Mouse (Mus musculus): ENCODE results near the gene Defb26. TPM values are rescaled to one million over a fixed set of nuclear protein-coding genes. Genes with fewer than 3 reads are reported as not detected.

Gene Defb26
- total RNA-seq (2021) = not detected
- long read RNA-seq, experiment 1 = 0 reads
- long read RNA-seq, experiment 2 = 0 reads

- TF ChIP-seq CTCF (IDR thresholded peaks at IDR 0.05) = no peak
- no peak within 1 kb of the TSS for H3K4me3 ChIP-seq
- no peak within 1 kb of the TSS for H3K27ac ChIP-seq
- intact Hi-C loops (cut with DNase I) = no loop called here
- no peak for DNase-seq
Measured at GRCm38 (mm10) chr2:152511592-152511991, at the start of gene Defb26. Gene Defb26, minus strand, starts transcription at chr2:152511692.

GRCm38 (mm10) chr2:152556655-152557054, 45.2 kb upstream of the Defb26 start:
- no peak overlapping the region for H3K27ac ChIP-seq
- no peak for DNase-seq
- H3K4me3 ChIP-seq = no peak overlapping the region
- TF ChIP-seq CTCF (IDR thresholded peaks at IDR 0.05) = no peak
- intact Hi-C loops (cut with DNase I) = no loop called here

- no peak overlapping the region for H3K4me3 ChIP-seq
- H3K27ac ChIP-seq = no peak overlapping the region
- peak; percentile 47 for DNase-seq
- intact Hi-C loops (cut with DNase I) = no loop called here
- TF ChIP-seq CTCF (IDR thresholded peaks at IDR 0.05) = peak; percentile 73
Measured at GRCm38 (mm10) chr2:152553774-152554423, 42.4 kb upstream of the Defb26 start.

- no peak for TF ChIP-seq CTCF (IDR thresholded peaks at IDR 0.05)
- intact Hi-C loops (cut with DNase I) = no loop called here
- Histone ChIP-seq H3K27ac (no peak overlapping the region), H3K4me3 (no peak overlapping the region)
- DNase-seq = no peak
Measured at GRCm38 (mm10) chr2:152548124-152548523, 36.6 kb upstream of the Defb26 start.

GRCm38 (mm10) chr2:152544691-152545090, 33.2 kb upstream of the Defb26 start:
- peak; percentile 51 for TF ChIP-seq CTCF (IDR thresholded peaks at IDR 0.05)
- peak; percentile 19 for DNase-seq
- Histone ChIP-seq H3K4me3 (no peak overlapping the region), H3K27ac (no peak overlapping the region)
- intact Hi-C loops (cut with DNase I) = loop anchor here (2.0 kb wide), 1 partner anchor 94 kb away; no protein-coding TSS in a partner anchor

GRCm38 (mm10) chr2:152543478-152543877, 32.0 kb upstream of the Defb26 start:
- intact Hi-C loops (cut with DNase I) = no loop called here
- DNase-seq = no peak
- H3K27ac ChIP-seq = no peak overlapping the region
- no peak for TF ChIP-seq CTCF (IDR thresholded peaks at IDR 0.05)
- no peak overlapping the region for H3K4me3 ChIP-seq

- intact Hi-C loops (cut with DNase I) = no loop called here
- no peak for DNase-seq
- Histone ChIP-seq H3K27ac (no peak overlapping the region), H3K4me3 (no peak overlapping the region)
- TF ChIP-seq CTCF (IDR thresholded peaks at IDR 0.05) = peak; percentile 22; the same call in 1 of the 2 replicates
Measured at GRCm38 (mm10) chr2:152542897-152543296, 31.4 kb upstream of the Defb26 start.

GRCm38 (mm10) chr2:152541979-152542378, 30.5 kb upstream of the Defb26 start:
- TF ChIP-seq CTCF (IDR thresholded peaks at IDR 0.05) = no peak
- intact Hi-C loops (cut with DNase I) = no loop called here

GRCm38 (mm10) chr2:152539944-152540710, 28.6 kb upstream of the Defb26 start, which contains the start of gene Defb29:
Gene Defb29, minus strand, starts transcription at chr2:152540098.
- Histone ChIP-seq H3K4me3 (no peak within 1 kb of the TSS), H3K27ac (no peak within 1 kb of the TSS)
- intact Hi-C loops (cut with DNase I) = no loop called here
- no peak for DNase-seq
- no peak; the same call in 1 of the 2 replicates for TF ChIP-seq CTCF (IDR thresholded peaks at IDR 0.05)

More at GRCm38 (mm10) chr2:152541979-152542378, 30.5 kb upstream of the Defb26 start:
- DNase-seq = no peak
- no peak overlapping the region for H3K27ac ChIP-seq
- H3K4me3 ChIP-seq = no peak overlapping the region

- no peak for DNase-seq
- no peak for TF ChIP-seq CTCF (IDR thresholded peaks at IDR 0.05)
- intact Hi-C loops (cut with DNase I) = no loop called here
- Histone ChIP-seq H3K4me3 (no peak within 1 kb of the TSS), H3K27ac (no peak within 1 kb of the TSS)
Measured at GRCm38 (mm10) chr2:152517981-152518380, 6.5 kb upstream of the Defb26 start, which contains the start of gene Defb28. Gene Defb28, plus strand, starts transcription at chr2:152518255.

- no peak overlapping the region for H3K27ac ChIP-seq
- TF ChIP-seq CTCF (IDR thresholded peaks at IDR 0.05) = no peak
- no peak overlapping the region for H3K4me3 ChIP-seq
- DNase-seq = no peak
- intact Hi-C loops (cut with DNase I) = no loop called here
Measured at GRCm38 (mm10) chr2:152516084-152516483, 4.6 kb upstream of the Defb26 start.

- no peak overlapping the region for H3K4me3 ChIP-seq
- intact Hi-C loops (cut with DNase I) = no loop called here
- TF ChIP-seq CTCF (IDR thresholded peaks at IDR 0.05) = no peak
- no peak overlapping the region for H3K27ac ChIP-seq
- DNase-seq = no peak
Measured at GRCm38 (mm10) chr2:152503950-152504349, 7.5 kb downstream of the Defb26 start.

GRCm38 (mm10) chr2:152500863-152501229, 10.6 kb downstream of the Defb26 start:
- H3K4me3 ChIP-seq = no peak overlapping the region
- intact Hi-C loops (cut with DNase I) = no loop called here
- TF ChIP-seq CTCF (IDR thresholded peaks at IDR 0.05) = peak; percentile 15; the same call in 1 of the 2 replicates
- H3K27ac ChIP-seq = no peak overlapping the region
- DNase-seq = no peak

Data from gastrocnemius, adult 2 months (tissue).